ENCODE assay signal across 22 mouse cellular contexts in the genomic region with DNA sequence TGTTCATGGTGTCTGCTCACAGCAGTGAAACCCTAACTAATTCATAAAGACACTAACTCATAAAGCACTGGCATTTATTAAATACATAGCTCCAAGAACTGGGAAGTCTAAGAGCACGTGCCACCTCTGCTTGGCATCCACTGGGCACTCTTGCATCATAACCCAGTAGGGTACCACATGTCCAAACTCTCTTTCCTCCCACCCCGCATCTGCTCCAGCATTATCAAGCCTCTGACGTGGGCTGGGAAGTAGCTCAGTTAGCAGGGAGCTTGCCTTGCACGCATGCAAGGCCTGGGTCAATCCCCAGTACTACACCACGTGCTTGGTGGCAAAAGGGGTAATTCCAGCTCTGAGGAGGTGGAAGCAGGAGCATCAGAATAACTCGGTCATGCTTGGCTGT. TPM values are rescaled to one million over a fixed set of nuclear protein-coding genes. Genes with fewer than 3 reads are reported as not detected.
A peak's percentile ranks its signal among the peaks of the same experiment; 100 is the strongest.
DNase-seq lines count a peak whose midpoint lies in the region; ATAC-seq lines count a peak whose summit lies in the region.
"Had no signal": no experiment of that assay in that cellular context is flagged by ENCODE, and none has a peak within 500 bp of the region (broad histone marks: within the 10 kb centered on the region; RNA-seq: fewer than 3 reads in every experiment).

No protein-coding gene starts in this region.

- no peaks in the 10 kb centered on the region for H3K9me3 ChIP-seq in liver, embryonic 13.5 days (replicated peaks)
- H3K9me3 ChIP-seq: embryonic facial prominence, embryonic 13.5 days; forebrain, embryonic 13.5 days; hindbrain, embryonic 12.5 days had no signal

- no peak overlapping the region for H3K9ac ChIP-seq in liver, embryonic 13.5 days
- H3K9ac ChIP-seq: embryonic facial prominence, embryonic 13.5 days; forebrain, embryonic 13.5 days; forebrain, postnatal 0 days; hindbrain, embryonic 12.5 days had no signal

- no peaks in the 10 kb centered on the region for H3K27me3 ChIP-seq in liver, embryonic 13.5 days
- H3K27me3 ChIP-seq: embryonic facial prominence, embryonic 13.5 days; forebrain, embryonic 13.5 days had no signal

- H3K4me2 ChIP-seq in liver, embryonic 13.5 days: no peak overlapping the region
- H3K4me2 ChIP-seq: embryonic facial prominence, embryonic 13.5 days; forebrain, embryonic 13.5 days; hindbrain, embryonic 12.5 days had no signal

- no peak overlapping the region for H3K4me3 ChIP-seq in liver, embryonic 13.5 days (replicated peaks)
- H3K4me3 ChIP-seq: embryonic facial prominence, embryonic 13.5 days; forebrain, embryonic 13.5 days; hindbrain, embryonic 12.5 days had no signal

- H3K4me1 ChIP-seq in liver, embryonic 13.5 days (replicated peaks): peaks cover 72% of the 10 kb centered on the region
- H3K4me1 ChIP-seq: hindbrain, embryonic 12.5 days had no signal

- WGBS in liver, embryonic 13.5 days (ENCODE audit: insufficient replicate concordance): 75% methylated on average over 6 of the region's 6 CpGs

- H3K27ac ChIP-seq in liver, embryonic 13.5 days: peak overlapping the region; percentile 88
- H3K27ac ChIP-seq: embryonic facial prominence, embryonic 13.5 days; forebrain, embryonic 13.5 days; hindbrain, embryonic 12.5 days had no signal

- no peaks in the 10 kb centered on the region for H3K36me3 ChIP-seq in liver, embryonic 13.5 days
- H3K36me3 ChIP-seq: embryonic facial prominence, embryonic 13.5 days; hindbrain, embryonic 12.5 days had no signal

- no peak for ATAC-seq in liver, embryonic 13.5 days (ENCODE audit: low read depth)
- ATAC-seq: forebrain, embryonic 13.5 days; forebrain, postnatal 0 days; hindbrain, embryonic 16.5 days had no signal

- peak; percentile 19 to 58 for DNase-seq in layer of hippocampus, adult 18-20 months (ENCODE audit: low spot score in 2 of 2)
- DNase-seq in layer of hippocampus, postnatal 36 days: no peak
- no peak for DNase-seq in liver, embryonic 13.5 days
- DNase-seq in liver: no peak
- DNase-seq in brain, adult 2 months (ENCODE audit: low read depth, low spot score): peak; percentile 67
- no peak for DNase-seq in natural killer cell, adult 2 months (ENCODE audit: low spot score in 2 of 2)
- DNase-seq: adrenal gland, adult 2 months; adrenal gland, postnatal 36 days; cerebellum, adult 11-12 months; cerebellum, adult 9-10 months; cerebellum, postnatal 25 days; forebrain, postnatal 0 days; gastrocnemius, postnatal 36 days; heart, adult 11 months; heart, postnatal 10 days; heart, postnatal 4 days had no signal

RNA-seq across cellular contexts. Expression of gene Tspan15, which starts 5.1 kb away (rescaled TPM):
- total RNA-seq in layer of hippocampus, adult 18-20 months (2021): 10 to 100 TPM; 16.0 to 18.5 TPM
- 10 to 100 TPM; 18.3 to 18.5 TPM for total RNA-seq in layer of hippocampus, postnatal 36 days (2021)
- polyA plus RNA-seq in liver, embryonic 13.5 days (2015; fragmentation: Nextera tagmentation; extraction: Ambion mirVana): 8.8 and 9.3 TPM in 2 replicates

RNA-seq across cellular contexts. Expression of gene Tacr2, which starts 16.1 kb away (rescaled TPM):
- total RNA-seq in layer of hippocampus, adult 18-20 months (2021): under 1 TPM; 0.23 to 0.27 TPM
- total RNA-seq in layer of hippocampus, postnatal 36 days (2021): not detected
- polyA plus RNA-seq in liver, embryonic 13.5 days (2015; fragmentation: Nextera tagmentation; extraction: Ambion mirVana): not detected in 2 replicates
- total RNA-seq: forebrain, postnatal 0 days; gastrocnemius, adult 8-10 months; gastrocnemius, postnatal 36 days; heart, postnatal 10 days; heart, postnatal 4 days had no signal
- polyA plus RNA-seq: embryonic facial prominence, embryonic 13.5 days; forebrain, embryonic 13.5 days; forebrain, postnatal 0 days; heart, embryonic 14.5 days; hindbrain, embryonic 12.5 days; hindbrain, embryonic 16.5 days had no signal

Comparison
In these comparisons a context has a peak if more than half of its experiments do, and no peak if none do; other contexts are left out.
1. DNase-seq: peak in layer of hippocampus, adult 18-20 months (2 of 2) and brain, adult 2 months (single experiment); none in layer of hippocampus, postnatal 36 days (0 of 2), liver, embryonic 13.5 days (single experiment), liver (single experiment) and natural killer cell, adult 2 months (0 of 2).